In the genomic region with DNA sequence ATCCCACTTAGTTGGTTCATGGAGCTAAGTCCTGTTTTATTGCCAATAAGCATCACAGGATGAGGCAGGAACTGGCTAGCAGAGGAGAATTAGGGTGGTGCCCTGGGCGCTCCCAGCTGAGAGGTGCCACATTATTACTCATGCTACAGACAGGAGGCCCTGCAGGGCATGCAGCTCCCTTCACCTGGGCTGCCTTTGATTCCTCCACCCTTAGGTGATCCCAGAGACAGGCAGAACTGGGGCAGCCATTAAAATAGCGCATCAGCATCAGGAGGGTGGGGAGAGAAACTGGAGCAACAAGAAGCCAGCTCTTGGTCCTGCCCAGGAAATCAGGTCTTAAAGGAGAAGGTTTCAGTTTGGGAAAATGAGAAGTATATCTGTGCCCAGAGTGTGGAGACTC, we compare ENCODE assay signal across 22 mouse cellular contexts. TPM values are rescaled to one million over a fixed set of nuclear protein-coding genes. Genes with fewer than 3 reads are reported as not detected.
"Had no signal": no experiment of that assay in that cellular context is flagged by ENCODE, and none has a peak within 500 bp of the region (broad histone marks: within the 10 kb centered on the region; RNA-seq: fewer than 3 reads in every experiment).

No protein-coding gene starts in this region.

- H3K27ac ChIP-seq: kidney, postnatal 0 days; layer of hippocampus, adult 2 months; limb, embryonic 12.5 days; limb, embryonic 15.5 days; liver, embryonic 14.5 days; macrophage; midbrain, embryonic 13.5 days had no signal

- H3K4me1 ChIP-seq: limb, embryonic 12.5 days had no signal

- H3K9me3 ChIP-seq: limb, embryonic 12.5 days; limb, embryonic 15.5 days; midbrain, embryonic 13.5 days had no signal

- H3K36me3 ChIP-seq: limb, embryonic 15.5 days had no signal

- H3K4me3 ChIP-seq: layer of hippocampus, adult 2 months; limb, embryonic 12.5 days; limb, embryonic 15.5 days; midbrain, embryonic 13.5 days; myocyte had no signal

- DNase-seq: kidney, adult 2 months; kidney, postnatal 25 days; layer of hippocampus, adult 9-11 months; left cerebral cortex, postnatal 4 days; liver, postnatal 0 days; lung, embryonic 14.5 days; right cerebral cortex, adult 18-20 months; right cerebral cortex, postnatal 14 days; right cerebral cortex, postnatal 4 days; thymus, postnatal 25 days had no signal

- H3K9ac ChIP-seq: limb, embryonic 12.5 days; limb, embryonic 15.5 days; liver, embryonic 14.5 days; liver, postnatal 0 days; lung, embryonic 14.5 days; midbrain, embryonic 13.5 days had no signal

- H3K27me3 ChIP-seq: limb, embryonic 12.5 days; limb, embryonic 15.5 days; midbrain, embryonic 13.5 days had no signal

- ATAC-seq: liver, postnatal 0 days; lung, postnatal 0 days; midbrain, embryonic 13.5 days; midbrain, embryonic 16.5 days had no signal

- H3K4me2 ChIP-seq: limb, embryonic 12.5 days; limb, embryonic 15.5 days; liver, embryonic 11.5 days; lung, embryonic 14.5 days; midbrain, embryonic 13.5 days had no signal

RNA-seq across cellular contexts. Expression of gene Ldhd, which starts 25.2 kb away (rescaled TPM):
- total RNA-seq: monocyte, adult 5-6 weeks had no signal
